Mouse (Mus musculus) 3134 (cell line): ENCODE results near the gene Vps51.

ENCODE experiments used
- DNase-seq: peaks from one replicate; pipeline ENCODE4 v3.0.0-alpha.2; 2011; ENCODE audit warnings: low spot score; ENCODE audit not compliant: insufficient read length; ENCODE audit errors: extremely low read depth

The Vps51 gene

DNA sequence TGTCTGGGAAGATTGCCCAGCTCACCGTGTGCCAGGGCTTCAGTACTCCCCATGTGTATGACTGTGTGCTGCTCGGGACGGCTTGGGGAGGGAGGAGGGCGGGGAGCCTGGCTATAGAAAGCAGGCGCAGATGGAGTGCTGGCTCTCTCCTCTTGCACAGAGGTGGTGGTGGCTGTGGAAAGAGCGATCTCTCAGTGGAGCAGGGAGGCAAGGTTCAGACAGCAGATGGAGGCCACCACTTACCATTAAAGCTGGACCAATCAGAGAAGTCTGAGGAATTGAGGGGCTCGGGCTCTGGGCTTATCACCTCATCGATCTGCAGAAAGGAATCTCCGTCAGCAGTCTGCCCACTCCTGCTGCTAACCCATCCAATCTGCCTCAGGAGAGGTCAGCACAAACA, 5.1 kb upstream of the Vps51 start, which contains the start of gene Gm28374:
Gene Gm28374, minus strand, starts transcription at position 101 of the 400 bp plus-strand sequence.
- DNase-seq, result no peak

DNA sequence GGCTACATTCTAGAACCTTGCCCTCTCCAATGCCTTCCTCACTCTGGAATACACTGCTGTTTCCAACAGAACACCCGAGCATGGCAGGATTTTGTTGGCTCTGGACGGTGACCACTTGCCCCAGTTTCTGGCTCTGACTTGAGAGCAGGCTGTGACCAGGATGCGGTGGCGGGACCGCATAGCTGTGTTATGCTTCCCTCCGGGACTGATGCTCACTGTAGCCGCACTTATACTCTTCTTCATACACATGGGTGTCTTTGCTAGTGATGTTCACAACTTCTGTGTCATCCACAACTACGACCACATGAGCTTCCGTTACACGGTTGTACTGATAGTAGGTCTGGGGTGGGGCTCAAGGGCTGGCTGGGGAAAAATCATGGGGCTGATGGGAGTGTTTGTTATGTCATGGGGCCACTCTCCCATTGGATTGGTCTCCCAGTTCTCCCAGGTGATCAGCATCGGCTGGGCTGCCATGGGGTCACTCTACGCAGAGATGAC, 3.0 kb upstream of the Vps51 start, which contains the start of gene Tmem262:
Gene Tmem262, plus strand, starts transcription at position 51 of the 498 bp plus-strand sequence.
- no peak for DNase-seq

DNA sequence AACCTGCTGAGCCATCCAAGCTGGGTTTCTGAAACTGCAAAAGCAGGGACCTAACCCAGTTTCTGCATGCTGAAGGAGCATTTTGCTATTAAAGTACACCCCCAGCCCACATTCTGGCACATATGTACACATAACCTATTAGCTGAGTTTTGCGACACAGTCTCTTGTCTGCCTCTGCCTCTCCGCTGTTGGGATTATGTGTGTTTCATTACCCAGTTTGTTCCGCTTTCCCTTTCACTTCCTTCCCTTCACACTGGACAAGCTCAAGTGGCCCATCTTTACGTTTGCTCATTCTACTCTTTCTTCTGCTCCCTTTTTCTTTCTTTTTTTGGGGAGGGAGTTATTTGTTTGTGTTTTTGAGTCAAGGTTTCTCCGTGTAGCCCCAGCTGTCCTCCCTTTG, 3.1 kb downstream of the Vps51 start:
- DNase-seq, result no peak

- no peak for DNase-seq
These were observed 5.8 kb downstream of the Vps51 start for GRCm38 (mm10) chr19:6071261-6071660.

DNA sequence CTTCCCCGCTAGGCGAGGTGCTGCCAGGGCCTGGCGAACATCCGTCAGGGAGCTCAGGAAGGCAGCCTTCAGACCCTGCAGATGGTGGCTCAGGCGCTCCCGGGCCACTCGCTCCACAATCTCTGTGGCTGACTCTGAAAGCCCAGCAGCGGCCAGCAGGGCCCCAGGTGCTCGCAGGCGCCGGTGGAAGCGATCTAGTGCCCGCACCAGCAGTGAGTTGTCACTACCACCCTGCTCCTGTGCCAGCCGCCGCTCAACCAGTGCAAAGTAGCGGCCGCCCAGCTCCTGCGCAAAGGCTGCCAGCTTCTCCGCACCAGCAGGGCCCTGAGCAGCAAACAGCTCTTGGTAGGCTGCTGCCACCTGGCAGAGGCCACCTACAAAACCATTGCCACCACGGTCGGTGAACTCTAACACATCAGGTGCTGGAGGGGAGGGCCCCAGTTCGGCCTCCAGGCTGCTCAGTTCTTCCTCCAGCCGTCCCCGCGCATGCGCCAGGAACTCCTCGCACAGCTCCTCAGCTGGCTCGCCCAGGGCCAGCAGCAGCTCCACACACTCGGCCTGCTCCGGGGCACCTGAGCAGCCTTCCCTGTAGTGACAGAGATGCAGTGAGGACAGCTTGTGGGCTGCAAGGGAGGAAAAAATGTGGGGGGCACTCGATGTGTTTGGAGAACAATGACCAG, 6.3 kb downstream of the Vps51 start:
- DNase-seq, result no peak

- no peak for DNase-seq
These were observed 7.2 kb downstream of the Vps51 start for GRCm38 (mm10) chr19:6069851-6070250.

GRCm38 (mm10) chr19:6068951-6069350, 8.1 kb downstream of the Vps51 start:
- no peak for DNase-seq

DNA sequence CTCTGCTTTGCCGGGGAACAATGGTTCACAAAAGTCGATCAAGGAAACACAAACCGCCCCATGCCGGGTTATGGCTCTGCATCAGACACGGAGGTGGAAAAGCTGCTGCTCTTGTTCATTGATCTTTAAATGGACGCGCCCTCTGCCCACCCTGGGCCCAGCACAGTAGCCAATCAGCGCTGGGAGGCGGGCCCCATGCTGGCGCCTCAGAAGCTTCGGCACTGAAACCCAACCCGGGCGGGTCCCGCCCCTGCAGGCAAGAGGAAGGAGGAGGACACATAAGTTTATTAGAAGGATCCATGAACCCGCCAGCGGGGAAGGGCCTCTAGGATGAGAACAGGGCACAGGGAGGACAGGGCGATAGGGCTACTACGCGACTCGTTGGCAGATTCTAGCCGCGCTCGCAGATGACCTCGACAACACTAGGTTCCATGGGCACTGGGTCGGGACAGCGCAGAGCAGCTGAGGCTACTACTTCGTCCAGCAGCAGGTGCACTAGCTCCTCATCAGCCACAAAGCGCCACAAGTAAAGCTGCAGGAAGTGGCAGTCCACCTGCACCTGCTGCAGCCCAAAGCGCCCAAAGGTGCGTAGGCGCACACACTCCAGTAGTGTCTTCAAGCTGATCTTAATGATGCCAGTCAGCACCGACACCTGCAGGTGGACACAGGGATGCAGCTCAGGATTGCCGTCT, 9.2 kb downstream of the Vps51 start, which contains the start of gene Tm7sf2:
Gene Tm7sf2, minus strand, starts transcription at position 650 of the 692 bp plus-strand sequence.
- DNase-seq, result peak; percentile 79

DNA sequence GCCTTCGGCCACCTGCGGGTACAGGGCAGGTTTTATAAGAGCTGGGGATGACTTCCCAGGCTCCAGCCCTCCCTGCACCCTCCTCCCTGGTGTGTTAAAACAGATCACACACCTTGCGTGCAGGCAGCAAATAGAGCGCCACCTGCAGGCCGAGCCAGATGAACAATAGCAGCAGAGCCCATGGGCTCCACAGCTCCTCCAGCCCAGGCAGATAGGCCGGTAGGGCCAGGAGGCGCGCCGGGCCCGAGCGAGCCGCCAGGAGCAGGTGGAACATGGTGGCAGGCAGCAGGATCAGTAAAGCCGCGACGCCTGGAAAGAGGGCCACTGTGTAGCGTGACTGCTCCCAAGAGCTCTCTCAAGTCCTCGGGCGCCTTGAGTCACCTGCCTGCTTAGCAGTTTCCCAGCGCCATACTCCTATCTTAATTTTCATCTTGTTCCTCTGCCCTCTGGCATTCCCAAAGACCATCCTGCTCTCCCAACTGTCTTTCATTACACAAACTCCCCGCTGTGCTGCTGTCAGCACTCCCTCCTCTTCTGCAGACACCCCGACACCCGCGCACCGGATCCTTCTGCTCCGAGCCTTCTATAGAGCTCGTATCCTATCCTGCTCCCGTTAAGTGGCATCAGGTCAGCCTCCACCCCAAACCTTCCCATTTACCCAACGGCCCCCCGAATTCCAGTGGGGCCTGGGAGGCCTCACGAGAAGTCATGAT, 9.9 kb downstream of the Vps51 start:
- peak; percentile 78 for DNase-seq

DNA sequence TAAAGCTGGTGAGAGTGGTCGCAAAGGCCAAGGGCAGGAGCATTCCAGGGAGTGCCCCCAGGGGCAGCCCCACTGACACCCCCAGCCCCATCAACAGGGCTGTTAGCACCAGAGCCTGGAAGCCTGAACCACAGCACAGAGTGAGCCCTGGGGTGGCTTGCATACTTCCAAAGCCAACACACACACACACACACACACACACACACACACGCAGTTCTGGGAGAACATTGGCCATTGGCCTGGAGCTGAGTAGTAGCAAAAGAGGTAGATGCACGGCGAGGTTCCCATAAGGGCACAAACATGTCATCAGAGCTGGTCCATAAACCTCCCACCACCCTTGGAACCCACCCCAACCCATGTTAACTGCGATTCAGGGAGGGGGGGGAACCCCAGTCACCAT, 10.5 kb downstream of the Vps51 start:
- DNase-seq, result no peak

- no peak for DNase-seq
These were observed 13.9 kb downstream of the Vps51 start for GRCm38 (mm10) chr19:6063081-6063480.

DNA sequence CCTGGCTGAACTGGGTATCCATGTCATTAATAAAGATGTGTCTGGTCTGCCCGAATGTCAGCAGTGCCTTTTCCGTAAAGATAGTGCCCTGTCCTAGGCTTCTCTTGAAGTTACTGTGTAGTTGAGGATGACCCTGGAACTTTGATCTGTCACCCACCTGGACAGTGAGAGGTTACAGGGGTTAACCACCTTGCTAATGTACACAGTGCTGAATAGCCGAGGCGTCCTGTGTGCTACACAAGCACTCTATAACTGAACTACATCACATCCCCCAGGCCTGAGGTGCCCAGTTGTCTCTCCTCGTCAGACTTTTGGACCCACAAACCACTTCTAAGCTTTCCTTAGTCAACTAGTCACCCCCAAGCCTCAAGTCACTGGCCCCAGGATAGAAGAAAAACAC, 14.6 kb downstream of the Vps51 start:
- DNase-seq, result no peak

DNA sequence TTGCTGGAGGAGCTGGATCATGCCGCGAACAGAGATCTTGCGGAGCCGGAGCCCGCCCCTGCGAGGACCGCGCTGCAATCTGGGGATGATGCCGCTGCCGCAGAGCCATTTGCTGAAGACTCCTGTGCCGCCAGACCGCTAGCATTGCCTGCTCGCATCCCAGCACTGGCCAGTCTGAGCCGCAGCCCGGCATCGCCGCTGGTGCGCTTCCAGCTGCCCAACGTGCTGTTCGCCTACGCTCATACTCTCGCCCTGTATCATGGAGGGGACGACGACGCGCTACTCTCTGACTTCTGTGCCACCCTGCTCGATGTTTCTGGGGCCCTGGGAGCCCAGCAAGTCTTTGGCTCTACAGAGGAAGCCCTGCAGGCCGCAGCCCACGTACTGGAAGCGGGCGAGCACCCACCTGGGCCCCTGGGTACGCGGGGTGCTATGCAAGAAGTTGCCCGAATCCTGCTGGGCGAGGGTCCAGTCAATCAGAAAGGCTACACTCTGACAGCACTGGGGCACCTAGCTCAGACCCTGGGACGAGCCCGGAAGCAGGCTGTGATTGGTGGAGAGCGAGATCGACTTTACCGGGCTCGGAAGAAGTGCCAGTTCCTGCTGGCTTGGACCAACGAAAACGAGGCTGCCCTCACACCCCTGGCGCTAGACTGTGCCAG, 15.3 kb downstream of the Vps51 start:
- DNase-seq, result peak; percentile 65

DNA sequence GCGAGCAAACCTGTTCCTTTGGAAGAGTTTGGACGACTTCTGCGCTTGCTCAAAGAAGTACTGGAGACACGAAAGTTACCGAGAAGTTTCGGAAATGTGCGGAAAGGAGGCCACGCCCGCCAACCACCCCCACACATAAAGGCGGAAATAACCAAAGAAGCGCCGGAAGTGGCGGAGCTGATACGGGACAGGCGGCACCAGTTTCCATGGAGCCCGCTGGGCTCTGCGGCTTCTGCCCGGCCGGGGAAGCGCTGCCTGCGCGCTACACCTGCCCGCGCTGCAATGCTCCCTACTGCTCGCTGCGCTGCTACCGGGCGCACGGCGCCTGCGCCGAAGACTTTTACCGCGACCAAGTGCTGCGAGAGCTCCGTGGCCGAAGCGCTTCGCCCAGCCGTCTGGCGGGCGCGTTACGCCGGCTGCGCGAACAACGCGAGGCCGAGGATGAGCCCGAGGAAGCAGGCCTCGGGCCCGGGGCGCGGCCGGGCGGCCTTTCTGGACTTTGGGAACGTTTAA, 16.0 kb downstream of the Vps51 start, which contains the start of gene Znhit2:
Gene Znhit2, plus strand, starts transcription at position 172 of the 513 bp plus-strand sequence.
- DNase-seq, result peak; percentile 87

GRCm38 (mm10) chr19:6058966-6059365, 18.1 kb downstream of the Vps51 start:
- DNase-seq, result no peak

GRCm38 (mm10) chr19:6058513-6058912, 18.5 kb downstream of the Vps51 start:
- DNase-seq, result no peak

- DNase-seq, result peak; percentile 98
These were observed 19.5 kb downstream of the Vps51 start, which contains the start of the genes Mrpl49 and Fau for GRCm38 (mm10) chr19:6057313-6058096. Gene Mrpl49 (minus strand): TSS chr19:6057785. Gene Fau (plus strand): TSS chr19:6057844.

GRCm38 (mm10) chr19:6056696-6057095, 20.3 kb downstream of the Vps51 start:
- no peak for DNase-seq

DNA sequence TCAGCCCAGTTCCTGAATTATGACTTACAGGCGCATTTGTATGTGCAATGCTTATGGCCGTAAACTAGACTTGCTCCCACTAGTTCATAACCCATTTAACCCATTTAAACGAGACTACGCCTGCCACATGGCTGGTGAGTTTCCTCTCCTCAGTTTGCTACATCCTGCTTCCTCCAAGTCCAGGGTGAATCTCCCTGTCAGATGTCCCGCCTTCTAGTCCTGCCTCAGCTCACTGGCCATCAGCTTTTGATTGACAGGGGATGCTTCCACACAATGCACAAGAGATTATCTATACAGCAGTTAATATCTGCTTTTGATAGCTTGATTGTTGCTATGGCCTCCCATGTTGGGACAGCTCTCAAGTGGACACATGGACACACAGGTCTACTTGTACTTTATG, 22.7 kb downstream of the Vps51 start:
- DNase-seq, result no peak
